Mouse (Mus musculus): ENCODE data around the gene Elmo3. TPM values are rescaled to one million over a fixed set of nuclear protein-coding genes. Genes with fewer than 3 reads are reported as not detected.

Gene Elmo3
- polyA plus RNA-seq (2012; rRNA removed) (3.6 and 4.2 TPM in 2 replicates), polyA plus RNA-seq (2014; fragmentation: Nextera tagmentation; extraction: Ambion mirVana) (2.5 and 2.8 TPM in 2 replicates)

- Histone ChIP-seq H3K27me3 (ENCODE audit: control insufficient read depth, insufficient read depth, low read length) (no peaks in the 10 kb centered on the region), H3K9ac (replicated peaks) (0 out of 2 replicates have a peak within 1 kb of the TSS, but pooled peaks have one; percentile 13), H3K27ac (peak within 1 kb of the TSS; percentile 42), H3K4me1 (replicated peaks; ENCODE audit: control insufficient read depth in 2 of 2, insufficient read depth in 2 of 2, low read length in 1 of 2) (peaks cover 27 to 48% of the 10 kb centered on the region in 2 experiments), H3K36me3 (replicated peaks; ENCODE audit: control insufficient read depth, insufficient read depth, low read depth) (peaks cover 80% of the 10 kb centered on the region), H3K9me3 (ENCODE audit: control insufficient read depth, low read length) (no peaks in the 10 kb centered on the region), H3K4me3 (ENCODE audit: insufficient read depth in 1 of 2, low read depth in 2 of 2, low read length in 2 of 2) (peak within 1 kb of the TSS; percentile 39 to 41), H3K4me2 (ENCODE audit: low read depth) (peak within 1 kb of the TSS; percentile 52)
- DNase-seq (ENCODE audit: low read depth in 3 of 3, low spot score in 3 of 3) (no peak), ATAC-seq (ENCODE audit: insufficient read depth) (peak; percentile 70)
- 12% methylated on average over 28 of the region's 30 CpGs for WGBS (ENCODE audit: insufficient replicate concordance)
- peak; percentile 37; the same call in 1 of the 2 replicates for TF ChIP-seq CTCF (IDR thresholded peaks at IDR 0.05; ENCODE audit: low read depth)
- TF ChIP-seq EP300 (IDR thresholded peaks at IDR 0.05; ENCODE audit: low read depth), result no peak; the same call in 1 of the 2 replicates
Observed at GRCm38 (mm10) chr8:105305211-105306145, at the start of gene Elmo3. Gene Elmo3, plus strand, starts transcription at chr8:105305601.

GRCm38 (mm10) chr8:105257318-105258114, 47.9 kb upstream of the Elmo3 start:
- Histone ChIP-seq H3K4me2 (ENCODE audit: low read depth) (no peak overlapping the region), H3K4me3 (ENCODE audit: insufficient read depth in 1 of 2, low read depth in 2 of 2, low read length in 2 of 2) (no peak overlapping the region), H3K9ac (replicated peaks) (no peak overlapping the region), H3K9me3 (ENCODE audit: control insufficient read depth, low read length) (no peaks in the 10 kb centered on the region), H3K27ac (no peak overlapping the region), H3K4me1 (replicated peaks; ENCODE audit: control insufficient read depth in 2 of 2, insufficient read depth in 2 of 2, low read length in 1 of 2) (peaks cover 15 to 19% of the 10 kb centered on the region in 2 experiments), H3K36me3 (replicated peaks; ENCODE audit: control insufficient read depth, insufficient read depth, low read depth) (no peaks in the 10 kb centered on the region), H3K27me3 (ENCODE audit: control insufficient read depth, insufficient read depth, low read length) (peaks cover 12% of the 10 kb centered on the region)
- WGBS (ENCODE audit: insufficient replicate concordance), result 65% methylated on average over 7 of the region's 7 CpGs
- DNase-seq (ENCODE audit: low read depth in 3 of 3, low spot score in 3 of 3) (no peak), ATAC-seq (ENCODE audit: insufficient read depth) (no peak)
- TF ChIP-seq EP300 (IDR thresholded peaks at IDR 0.05; ENCODE audit: low read depth) (no peak), CTCF (IDR thresholded peaks at IDR 0.05; ENCODE audit: low read depth) (peak; percentile 15; the same call in 1 of the 2 replicates)

GRCm38 (mm10) chr8:105258911-105259720, 46.3 kb upstream of the Elmo3 start:
- peaks cover 16% of the 10 kb centered on the region for H3K27me3 ChIP-seq (ENCODE audit: control insufficient read depth, insufficient read depth, low read length)
- H3K36me3 ChIP-seq (replicated peaks; ENCODE audit: control insufficient read depth, insufficient read depth, low read depth), result no peaks in the 10 kb centered on the region
- H3K4me1 ChIP-seq (replicated peaks; ENCODE audit: control insufficient read depth in 2 of 2, insufficient read depth in 2 of 2, low read length in 1 of 2), result peaks cover 13 to 20% of the 10 kb centered on the region in 2 experiments
- no peak overlapping the region for H3K9ac ChIP-seq (replicated peaks)
- no peaks in the 10 kb centered on the region for H3K9me3 ChIP-seq (ENCODE audit: control insufficient read depth, low read length)
- WGBS (ENCODE audit: insufficient replicate concordance), result 18% methylated on average over 55 of the region's 55 CpGs
- H3K27ac ChIP-seq, result no peak overlapping the region
- H3K4me2 ChIP-seq (ENCODE audit: low read depth), result peak overlapping the region; percentile 62
- no peak for DNase-seq (ENCODE audit: low read depth in 3 of 3, low spot score in 3 of 3)
- no peak for ATAC-seq (ENCODE audit: insufficient read depth)
- H3K4me3 ChIP-seq (ENCODE audit: insufficient read depth in 1 of 2, low read depth in 2 of 2, low read length in 2 of 2), result peak overlapping the region; percentile 14 to 20; a peak in 2 of 4 replicates
- TF ChIP-seq EP300 (IDR thresholded peaks at IDR 0.05; ENCODE audit: low read depth) (no peak), CTCF (IDR thresholded peaks at IDR 0.05; ENCODE audit: low read depth) (peak; percentile 35; the same call in 1 of the 2 replicates)

GRCm38 (mm10) chr8:105259721-105260320, 45.6 kb upstream of the Elmo3 start:
- Histone ChIP-seq H3K4me3 (ENCODE audit: insufficient read depth in 1 of 2, low read depth in 2 of 2, low read length in 2 of 2) (peak overlapping the region; percentile 14 to 20; a peak in 2 of 4 replicates), H3K4me2 (ENCODE audit: low read depth) (peak overlapping the region; percentile 62), H3K9ac (replicated peaks) (no peak overlapping the region), H3K27me3 (ENCODE audit: control insufficient read depth, insufficient read depth, low read length) (peaks cover 16% of the 10 kb centered on the region), H3K4me1 (replicated peaks; ENCODE audit: control insufficient read depth in 2 of 2, insufficient read depth in 2 of 2, low read length in 1 of 2) (peaks cover 13 to 21% of the 10 kb centered on the region in 2 experiments), H3K9me3 (ENCODE audit: control insufficient read depth, low read length) (no peaks in the 10 kb centered on the region), H3K27ac (no peak overlapping the region), H3K36me3 (replicated peaks; ENCODE audit: control insufficient read depth, insufficient read depth, low read depth) (no peaks in the 10 kb centered on the region)
- 3% methylated on average over 30 of the region's 30 CpGs for WGBS (ENCODE audit: insufficient replicate concordance)
- no peak for DNase-seq (ENCODE audit: low read depth in 3 of 3, low spot score in 3 of 3)
- no peak for ATAC-seq (ENCODE audit: insufficient read depth)
- TF ChIP-seq CTCF (IDR thresholded peaks at IDR 0.05; ENCODE audit: low read depth), result peak; percentile 99
- TF ChIP-seq EP300 (IDR thresholded peaks at IDR 0.05; ENCODE audit: low read depth), result no peak
